Mouse (Mus musculus): ENCODE results near the gene Bnip2. TPM values are rescaled to one million over a fixed set of nuclear protein-coding genes. Genes with fewer than 3 reads are reported as not detected.

Gene Bnip2
- polyA plus RNA-seq, 1 experiment from 2014 or later = 121 TPM

DNA sequence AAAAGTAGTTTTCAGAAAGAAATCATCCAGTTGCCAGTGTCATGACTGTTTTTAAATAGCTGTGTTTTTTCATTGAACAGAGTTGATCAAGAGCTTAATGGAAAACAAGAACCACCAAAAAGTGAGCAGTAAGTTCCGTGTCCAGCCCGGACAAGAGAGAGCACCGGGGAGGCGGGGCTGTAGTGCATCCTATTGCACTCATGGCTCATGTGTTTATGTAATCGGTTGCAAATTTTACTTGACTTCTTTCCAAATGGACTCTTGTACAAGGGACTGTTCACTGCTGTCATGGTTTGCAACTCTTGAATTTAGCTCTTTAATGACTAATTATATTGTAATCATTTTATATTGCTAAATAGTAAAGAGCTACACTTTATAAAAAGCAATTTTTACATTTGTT, 17.7 kb downstream of the Bnip2 start:
- DNase-seq (ENCODE audit: low spot score) (no peak), ATAC-seq (ENCODE audit: insufficient read depth, low FRiP score, low TSS enrichment) (no peak)
- Histone ChIP-seq H3K27ac (ENCODE audit: low read depth, low read length) (no peak overlapping the region), H3K4me1 (ENCODE audit: control insufficient read depth, insufficient read depth, low read length) (0 out of 2 replicates have a peak, but pooled peaks cover 1% of the 10 kb centered on the region), H3K9ac (ENCODE audit: low read length) (no peak overlapping the region), H3K9me3 (ENCODE audit: control insufficient read depth, low read length) (no peaks in the 10 kb centered on the region), H3K36me3 (ENCODE audit: control insufficient read depth, insufficient read depth, low read length) (peaks cover 12% of the 10 kb centered on the region), H3K4me2 (ENCODE audit: low read depth) (no peak overlapping the region), H3K4me3 (ENCODE audit: low read depth, low read length) (no peak overlapping the region), H3K27me3 (ENCODE audit: control insufficient read depth, insufficient read depth, low read length) (no peaks in the 10 kb centered on the region)
- WGBS = 94% methylated on average over 5 of the region's 5 CpGs

GRCm38 (mm10) chr9:70007506-70008248, 18.4 kb downstream of the Bnip2 start:
- H3K4me3 ChIP-seq (ENCODE audit: low read depth, low read length) = no peak overlapping the region
- no peak overlapping the region for H3K27ac ChIP-seq (ENCODE audit: low read depth, low read length)
- no peaks in the 10 kb centered on the region for H3K27me3 ChIP-seq (ENCODE audit: control insufficient read depth, insufficient read depth, low read length)
- DNase-seq (ENCODE audit: low spot score) = no peak
- H3K9ac ChIP-seq (ENCODE audit: low read length) = no peak overlapping the region
- peaks cover 10% of the 10 kb centered on the region for H3K36me3 ChIP-seq (ENCODE audit: control insufficient read depth, insufficient read depth, low read length)
- 0 out of 2 replicates have a peak, but pooled peaks cover 2% of the 10 kb centered on the region for H3K4me1 ChIP-seq (ENCODE audit: control insufficient read depth, insufficient read depth, low read length)
- WGBS = 90% methylated on average over 14 of the region's 14 CpGs
- ATAC-seq (ENCODE audit: insufficient read depth, low FRiP score, low TSS enrichment) = no peak
- no peaks in the 10 kb centered on the region for H3K9me3 ChIP-seq (ENCODE audit: control insufficient read depth, low read length)
- H3K4me2 ChIP-seq (ENCODE audit: low read depth) = no peak overlapping the region

DNA sequence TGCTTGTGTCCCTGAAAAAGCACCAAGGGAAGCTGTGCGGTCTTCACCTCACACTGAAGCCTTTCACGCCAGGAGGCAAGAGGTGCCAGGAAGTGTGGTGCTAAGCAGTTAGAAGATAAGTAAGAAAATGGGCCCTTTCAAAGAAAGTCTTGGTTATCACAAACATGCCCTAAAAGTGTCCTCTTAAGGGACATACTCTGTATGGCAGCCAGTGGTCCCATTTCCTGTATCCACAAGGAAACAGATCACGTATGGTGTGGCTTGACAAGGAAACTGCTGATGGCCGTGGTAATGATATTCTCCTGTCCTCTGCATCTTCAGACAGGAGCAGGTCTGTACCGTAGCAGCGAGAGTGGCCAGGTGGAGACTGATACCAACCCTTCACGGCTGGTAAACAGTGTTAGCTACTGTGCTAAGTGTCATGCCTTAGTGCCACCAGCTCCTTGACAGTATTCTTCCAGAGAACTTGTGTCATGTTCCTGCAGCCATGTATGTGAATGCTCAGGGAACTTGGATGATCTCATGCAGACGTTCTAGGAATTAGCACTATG, 20.6 kb downstream of the Bnip2 start:
- Histone ChIP-seq H3K4me2 (ENCODE audit: low read depth) (no peak overlapping the region), H3K9ac (ENCODE audit: low read length) (no peak overlapping the region), H3K4me3 (ENCODE audit: low read depth, low read length) (no peak overlapping the region), H3K27ac (ENCODE audit: low read depth, low read length) (no peak overlapping the region), H3K27me3 (ENCODE audit: control insufficient read depth, insufficient read depth, low read length) (no peaks in the 10 kb centered on the region), H3K4me1 (ENCODE audit: control insufficient read depth, insufficient read depth, low read length) (peaks cover 9% of the 10 kb centered on the region), H3K9me3 (ENCODE audit: control insufficient read depth, low read length) (no peaks in the 10 kb centered on the region), H3K36me3 (ENCODE audit: control insufficient read depth, insufficient read depth, low read length) (peaks cover 5% of the 10 kb centered on the region)
- ATAC-seq (ENCODE audit: insufficient read depth, low FRiP score, low TSS enrichment) (no peak), DNase-seq (ENCODE audit: low spot score) (no peak)
- WGBS = 89% methylated on average over 8 of the region's 8 CpGs

DNA sequence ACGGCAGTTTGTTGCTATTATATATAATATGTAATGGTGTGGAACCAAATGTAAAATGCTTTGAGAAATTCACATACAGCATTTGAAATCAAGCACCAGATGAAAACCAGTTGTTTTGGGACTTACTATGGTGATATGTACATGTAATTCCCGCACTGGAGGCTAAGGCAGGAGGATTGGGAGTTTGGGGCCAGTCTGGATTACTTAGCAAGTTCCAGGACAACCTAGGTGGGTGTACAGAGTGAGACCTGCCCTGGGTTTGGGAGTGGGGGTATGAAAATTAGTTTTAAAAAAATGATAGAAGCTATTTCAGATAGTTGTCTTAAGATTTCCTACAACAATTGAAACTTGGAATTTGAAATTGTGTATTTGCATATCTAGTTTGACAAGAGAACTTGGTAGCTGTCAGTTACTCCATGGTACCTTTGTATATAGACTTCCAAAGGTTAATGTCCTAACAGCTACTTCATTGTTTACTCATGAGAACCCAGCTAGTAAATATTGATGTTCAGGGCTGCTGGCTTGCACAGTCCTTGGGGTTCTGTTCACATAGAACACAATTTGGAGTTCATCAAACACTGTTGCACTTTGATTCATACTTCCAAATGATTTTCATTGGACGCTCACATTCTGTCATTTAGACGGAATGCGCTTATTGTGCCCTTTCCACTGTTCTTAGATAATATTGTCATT, 21.7 kb downstream of the Bnip2 start:
- Histone ChIP-seq H3K4me2 (ENCODE audit: low read depth) (no peak overlapping the region), H3K4me1 (ENCODE audit: control insufficient read depth, insufficient read depth, low read length) (peaks cover 9% of the 10 kb centered on the region), H3K27me3 (ENCODE audit: control insufficient read depth, insufficient read depth, low read length) (no peaks in the 10 kb centered on the region), H3K36me3 (ENCODE audit: control insufficient read depth, insufficient read depth, low read length) (peaks cover 5% of the 10 kb centered on the region; the same call in 1 of the 2 replicates), H3K9me3 (ENCODE audit: control insufficient read depth, low read length) (no peaks in the 10 kb centered on the region), H3K27ac (ENCODE audit: low read depth, low read length) (no peak overlapping the region), H3K9ac (ENCODE audit: low read length) (no peak overlapping the region), H3K4me3 (ENCODE audit: low read depth, low read length) (no peak overlapping the region)
- DNase-seq (ENCODE audit: low spot score) (no peak), ATAC-seq (ENCODE audit: insufficient read depth, low FRiP score, low TSS enrichment) (no peak)
- WGBS = 96% methylated on average over 5 of the region's 5 CpGs

- ATAC-seq (ENCODE audit: insufficient read depth, low FRiP score, low TSS enrichment) (peak; percentile 22; the same call in 1 of the 2 replicates), DNase-seq (ENCODE audit: low spot score) (no peak)
- peaks cover 5% of the 10 kb centered on the region; the same call in 1 of the 2 replicates for H3K36me3 ChIP-seq (ENCODE audit: control insufficient read depth, insufficient read depth, low read length)
- peak overlapping the region; percentile 40 for H3K4me2 ChIP-seq (ENCODE audit: low read depth)
- peak overlapping the region; percentile 92 for H3K4me3 ChIP-seq (ENCODE audit: low read depth, low read length)
- peak overlapping the region; percentile 86 for H3K9ac ChIP-seq (ENCODE audit: low read length)
- H3K9me3 ChIP-seq (ENCODE audit: control insufficient read depth, low read length) = no peaks in the 10 kb centered on the region
- H3K27ac ChIP-seq (ENCODE audit: low read depth, low read length) = peak overlapping the region; percentile 29; the same call in 1 of the 2 replicates
- peaks cover 9% of the 10 kb centered on the region for H3K4me1 ChIP-seq (ENCODE audit: control insufficient read depth, insufficient read depth, low read length)
- WGBS = 62% methylated on average over 14 of the region's 14 CpGs
- no peaks in the 10 kb centered on the region for H3K27me3 ChIP-seq (ENCODE audit: control insufficient read depth, insufficient read depth, low read length)
Observed at GRCm38 (mm10) chr9:70011537-70012407, 22.5 kb downstream of the Bnip2 start.

DNA sequence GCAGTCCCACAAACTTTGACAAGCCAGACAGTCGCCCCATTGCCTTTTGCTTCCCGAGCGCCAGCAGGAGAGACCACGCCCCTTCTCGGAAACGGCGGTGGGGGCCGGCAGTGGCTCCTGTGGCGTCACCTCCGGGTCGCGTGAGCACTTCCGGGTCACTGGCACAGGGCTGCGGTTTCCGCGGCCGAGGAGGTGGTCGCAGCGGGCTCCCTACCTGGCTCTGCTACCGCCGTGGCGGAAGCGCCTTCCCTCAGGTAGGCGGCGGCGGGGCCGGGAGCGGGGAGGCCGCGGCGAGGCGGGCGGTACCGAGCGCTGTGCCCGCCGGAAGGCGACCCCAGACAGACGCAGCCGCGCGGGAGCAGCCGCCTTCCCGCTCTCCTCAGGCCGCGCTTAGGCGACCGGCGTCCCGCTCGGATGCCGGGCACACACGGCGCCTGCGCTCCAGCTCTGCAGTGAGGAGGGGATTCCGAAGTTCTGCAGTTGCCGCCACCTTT, 23.2 kb downstream of the Bnip2 start, which contains the start of gene Gtf2a2:
Gtf2a2 (plus strand) TSS at position 143 of the 494 bp plus-strand sequence.
- H3K4me1 ChIP-seq (ENCODE audit: control insufficient read depth, insufficient read depth, low read length) = peaks cover 9% of the 10 kb centered on the region
- no peaks in the 10 kb centered on the region for H3K27me3 ChIP-seq (ENCODE audit: control insufficient read depth, insufficient read depth, low read length)
- WGBS = under 1% methylated on average over 56 of the region's 57 CpGs
- H3K9me3 ChIP-seq (ENCODE audit: control insufficient read depth, low read length) = no peaks in the 10 kb centered on the region
- DNase-seq (ENCODE audit: low spot score) (peak; percentile 94), ATAC-seq (ENCODE audit: insufficient read depth, low FRiP score, low TSS enrichment) (peak; percentile 96)
- H3K4me3 ChIP-seq (ENCODE audit: low read depth, low read length) = peak within 1 kb of the TSS; percentile 92
- H3K9ac ChIP-seq (ENCODE audit: low read length) = peak within 1 kb of the TSS; percentile 86
- peak within 1 kb of the TSS; percentile 81 for H3K27ac ChIP-seq (ENCODE audit: low read depth, low read length)
- peak within 1 kb of the TSS; percentile 66 for H3K4me2 ChIP-seq (ENCODE audit: low read depth)
- H3K36me3 ChIP-seq (ENCODE audit: control insufficient read depth, insufficient read depth, low read length) = peaks cover 5% of the 10 kb centered on the region; the same call in 1 of the 2 replicates

DNA sequence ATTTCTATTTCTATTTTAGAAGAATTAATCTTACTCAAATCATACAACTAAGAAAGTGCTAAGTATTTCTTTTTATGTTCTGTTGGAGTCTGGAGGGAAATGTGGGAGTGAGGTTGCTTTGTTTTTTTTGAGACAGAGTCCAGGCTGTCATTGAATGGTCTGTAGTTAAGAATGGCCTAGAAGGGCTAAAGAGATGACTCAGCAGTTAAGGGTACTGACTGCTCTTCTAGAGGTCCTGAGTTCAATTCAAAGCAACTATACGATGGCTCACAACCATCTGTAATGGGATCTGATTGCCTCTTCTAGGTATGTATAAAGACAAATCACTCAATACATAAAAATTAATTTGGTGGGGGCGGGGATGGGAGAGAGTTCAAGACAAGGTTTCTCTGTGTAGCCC, 26.4 kb downstream of the Bnip2 start:
- H3K27ac ChIP-seq (ENCODE audit: low read depth, low read length) = no peak overlapping the region
- H3K36me3 ChIP-seq (ENCODE audit: control insufficient read depth, insufficient read depth, low read length) = no peaks in the 10 kb centered on the region; the same call in 1 of the 2 replicates
- ATAC-seq (ENCODE audit: insufficient read depth, low FRiP score, low TSS enrichment) (no peak), DNase-seq (ENCODE audit: low spot score) (no peak)
- no peak overlapping the region for H3K4me2 ChIP-seq (ENCODE audit: low read depth)
- H3K9ac ChIP-seq (ENCODE audit: low read length) = no peak overlapping the region
- H3K27me3 ChIP-seq (ENCODE audit: control insufficient read depth, insufficient read depth, low read length) = no peaks in the 10 kb centered on the region
- WGBS = 93% methylated on average over 2 of the region's 2 CpGs
- no peaks in the 10 kb centered on the region for H3K9me3 ChIP-seq (ENCODE audit: control insufficient read depth, low read length)
- peaks cover 9% of the 10 kb centered on the region for H3K4me1 ChIP-seq (ENCODE audit: control insufficient read depth, insufficient read depth, low read length)
- no peak overlapping the region for H3K4me3 ChIP-seq (ENCODE audit: low read depth, low read length)

DNA sequence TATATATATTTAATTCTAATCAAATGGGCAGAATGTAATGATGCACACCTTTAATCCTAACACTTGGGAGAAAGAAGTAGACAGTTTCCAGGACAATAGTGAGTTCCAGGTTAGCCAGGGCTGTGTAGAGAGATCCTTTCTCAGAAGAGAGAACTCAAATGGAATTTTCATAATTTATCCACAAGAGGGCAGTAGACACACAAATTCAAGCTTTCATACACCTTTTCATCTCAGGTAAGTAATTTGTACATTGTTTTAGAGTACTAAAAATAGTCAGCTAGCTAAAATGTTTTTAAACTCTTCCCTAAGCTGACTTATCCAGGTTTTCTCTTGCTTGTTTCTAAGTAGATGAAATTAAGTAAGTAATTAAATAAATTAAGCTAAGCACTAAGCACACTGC, 29.6 kb downstream of the Bnip2 start:
- H3K27me3 ChIP-seq (ENCODE audit: control insufficient read depth, insufficient read depth, low read length) = no peaks in the 10 kb centered on the region
- no peaks in the 10 kb centered on the region; the same call in 1 of the 2 replicates for H3K4me1 ChIP-seq (ENCODE audit: control insufficient read depth, insufficient read depth, low read length)
- no peak overlapping the region for H3K4me2 ChIP-seq (ENCODE audit: low read depth)
- ATAC-seq (ENCODE audit: insufficient read depth, low FRiP score, low TSS enrichment) = no peak
- H3K9me3 ChIP-seq (ENCODE audit: control insufficient read depth, low read length) = no peaks in the 10 kb centered on the region
- H3K4me3 ChIP-seq (ENCODE audit: low read depth, low read length) = no peak overlapping the region
- no peak for DNase-seq (ENCODE audit: low spot score)
- H3K36me3 ChIP-seq (ENCODE audit: control insufficient read depth, insufficient read depth, low read length) = no peaks in the 10 kb centered on the region; the same call in 1 of the 2 replicates
- no peak overlapping the region for H3K27ac ChIP-seq (ENCODE audit: low read depth, low read length)
- H3K9ac ChIP-seq (ENCODE audit: low read length) = no peak overlapping the region
